In the genomic region with DNA sequence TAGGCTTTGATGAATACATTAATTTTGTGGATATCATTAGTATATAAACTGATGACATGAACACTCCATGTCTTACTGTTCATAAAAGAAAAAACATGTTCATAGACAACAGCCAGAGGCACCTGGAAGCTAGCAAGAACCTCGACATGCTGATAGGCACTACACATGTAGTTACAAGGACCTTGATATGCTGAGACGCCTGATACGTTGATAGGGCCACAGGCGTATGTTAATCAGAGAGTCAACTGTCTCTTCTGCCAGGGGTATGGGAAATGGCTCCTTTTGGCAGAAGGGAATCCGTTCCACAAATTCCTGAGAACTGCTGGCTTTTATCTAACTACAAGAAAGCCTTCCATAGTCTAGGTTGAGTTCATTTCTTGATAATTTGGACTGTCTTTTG, we compare ENCODE assay signal across 25 mouse cellular contexts. TPM values are rescaled to one million over a fixed set of nuclear protein-coding genes. Genes with fewer than 3 reads are reported as not detected.
A peak's percentile ranks its signal among the peaks of the same experiment; 100 is the strongest.
DNase-seq lines count a peak whose midpoint lies in the region; ATAC-seq and TF ChIP-seq lines count a peak whose summit lies in the region.
"Had no signal": no experiment of that assay in that cellular context is flagged by ENCODE, and none has a peak within 500 bp of the region (broad histone marks: within the 10 kb centered on the region; RNA-seq: fewer than 3 reads in every experiment).

No protein-coding gene starts in this region.

- TF ChIP-seq POLR2A in kidney, adult 2 months (IDR thresholded peaks at IDR 0.05; ENCODE audit: low read depth, low read length) = no peak

- no peaks in the 10 kb centered on the region for H3K27me3 ChIP-seq in heart, embryonic 14.5 days (ENCODE audit: control insufficient read depth, insufficient read depth, low read length)
- no peaks in the 10 kb centered on the region for H3K27me3 ChIP-seq in liver, embryonic 12.5 days (replicated peaks)
- H3K27me3 ChIP-seq in liver, postnatal 0 days (ENCODE audit: insufficient read depth, low read length) = no peaks in the 10 kb centered on the region
- H3K27me3 ChIP-seq in liver, embryonic 15.5 days = no peaks in the 10 kb centered on the region
- H3K27me3 ChIP-seq in kidney, adult 2 months (replicated peaks; ENCODE audit: control insufficient read depth, insufficient read depth, low read length) = no peaks in the 10 kb centered on the region
- H3K27me3 ChIP-seq in midbrain, embryonic 15.5 days (replicated peaks) = no peaks in the 10 kb centered on the region
- H3K27me3 ChIP-seq: hindbrain, embryonic 13.5 days; limb, embryonic 12.5 days; neural tube, embryonic 15.5 days; stomach, embryonic 15.5 days had no signal

- H3K4me1 ChIP-seq in heart, embryonic 14.5 days (ENCODE audit: control insufficient read depth in 2 of 2, insufficient read depth in 2 of 2, low read length in 2 of 2) = peaks cover 0 to 17% of the 10 kb centered on the region in 2 experiments; a peak in 3 of 4 replicates
- peaks cover 32% of the 10 kb centered on the region for H3K4me1 ChIP-seq in liver, embryonic 12.5 days
- no peaks in the 10 kb centered on the region for H3K4me1 ChIP-seq in liver, postnatal 0 days (ENCODE audit: insufficient read depth)
- H3K4me1 ChIP-seq in liver, embryonic 15.5 days (replicated peaks) = peaks cover 35% of the 10 kb centered on the region
- no peaks in the 10 kb centered on the region for H3K4me1 ChIP-seq in kidney, adult 2 months (ENCODE audit: control insufficient read depth, insufficient read depth, low read length)
- H3K4me1 ChIP-seq in midbrain, embryonic 15.5 days = no peaks in the 10 kb centered on the region
- H3K4me1 ChIP-seq: hindbrain, embryonic 13.5 days; limb, embryonic 12.5 days; stomach, embryonic 15.5 days had no signal

- H3K4me3 ChIP-seq in heart, embryonic 14.5 days (ENCODE audit: control insufficient read depth in 1 of 2, insufficient read depth in 1 of 2, low read depth in 1 of 2, low read length in 2 of 2) = no peak overlapping the region
- H3K4me3 ChIP-seq in liver, embryonic 12.5 days = no peak overlapping the region
- H3K4me3 ChIP-seq in liver, postnatal 0 days (ENCODE audit: low read depth, low read length) = no peak overlapping the region
- H3K4me3 ChIP-seq in liver, embryonic 15.5 days (replicated peaks) = no peak overlapping the region
- H3K4me3 ChIP-seq in kidney, adult 2 months (ENCODE audit: insufficient read depth, low read depth, low read length) = no peak overlapping the region
- no peak overlapping the region for H3K4me3 ChIP-seq in midbrain, embryonic 15.5 days
- H3K4me3 ChIP-seq: erythroblast, embryonic 14.5 days; hindbrain, embryonic 13.5 days; limb, embryonic 12.5 days; neural tube, embryonic 15.5 days; stomach, embryonic 15.5 days had no signal

- no peak overlapping the region for H3K4me2 ChIP-seq in heart, embryonic 14.5 days (ENCODE audit: low read length)
- no peak overlapping the region for H3K4me2 ChIP-seq in liver, embryonic 12.5 days
- H3K4me2 ChIP-seq in liver, postnatal 0 days (ENCODE audit: low read depth, low read length) = no peak overlapping the region
- no peak overlapping the region for H3K4me2 ChIP-seq in liver, embryonic 15.5 days
- H3K4me2 ChIP-seq in midbrain, embryonic 15.5 days = no peak overlapping the region
- H3K4me2 ChIP-seq: hindbrain, embryonic 13.5 days; limb, embryonic 12.5 days; neural tube, embryonic 15.5 days; stomach, embryonic 15.5 days had no signal

- no peak for TF ChIP-seq CTCF in liver, postnatal 0 days (IDR thresholded peaks at IDR 0.05; ENCODE audit: low read depth)
- no peak for TF ChIP-seq CTCF in kidney, adult 2 months (conservative IDR thresholded peaks at IDR 0.05; ENCODE audit: insufficient read depth, insufficient read length, low read depth, low read length)

- no peak for DNase-seq in heart, postnatal 36 days
- DNase-seq in liver, postnatal 0 days = no peak
- DNase-seq in kidney, adult 2 months = no peak
- DNase-seq: adrenal gland, postnatal 25 days; cerebellum, adult 18-20 months; cerebellum, postnatal 10 days; heart, postnatal 4 days; kidney, postnatal 14 days; layer of hippocampus, adult 9-11 months; lung, adult 18-20 months; lung, postnatal 4 days; midbrain, embryonic 14.5 days; right cerebral cortex, postnatal 25 days had no signal

- 23% methylated on average over 5 of the region's 5 CpGs for WGBS in heart, embryonic 14.5 days
- WGBS in liver, embryonic 12.5 days (ENCODE audit: insufficient replicate concordance) = 36% methylated on average over 5 of the region's 5 CpGs
- WGBS in liver, postnatal 0 days (ENCODE audit: insufficient replicate concordance) = 60% methylated on average over 5 of the region's 5 CpGs
- WGBS in liver, embryonic 15.5 days (ENCODE audit: insufficient replicate concordance) = 41% methylated on average over 5 of the region's 5 CpGs
- 92% methylated on average over 5 of the region's 5 CpGs for WGBS in kidney, adult 2 months
- 92% methylated on average over 5 of the region's 5 CpGs for WGBS in midbrain, embryonic 15.5 days

- H3K27ac ChIP-seq in heart, embryonic 14.5 days (replicated peaks in 1 of 2; ENCODE audit: control insufficient read depth in 1 of 2, insufficient read depth in 1 of 2, low read depth in 2 of 2, low read length in 2 of 2) = peak overlapping the region; percentile 44 to 66; a peak in 2 of 4 replicates
- no peak overlapping the region for H3K27ac ChIP-seq in liver, embryonic 12.5 days
- H3K27ac ChIP-seq in liver, postnatal 0 days (ENCODE audit: low read depth) = no peak overlapping the region
- H3K27ac ChIP-seq in liver, embryonic 15.5 days (replicated peaks) = no peak overlapping the region
- H3K27ac ChIP-seq in kidney, adult 2 months (ENCODE audit: insufficient read depth, low read depth, low read length) = no peak overlapping the region
- H3K27ac ChIP-seq in midbrain, embryonic 15.5 days = no peak overlapping the region
- H3K27ac ChIP-seq: hindbrain, embryonic 13.5 days; limb, embryonic 12.5 days; neural tube, embryonic 15.5 days; stomach, embryonic 15.5 days had no signal

- intact Hi-C loops in heart, postnatal 36 days (cut with DNase I) = no loop called here

- no peak for ATAC-seq in heart, embryonic 14.5 days (ENCODE audit: insufficient number of reproducible peaks, insufficient read depth, low FRiP score, low read depth)
- ATAC-seq in liver, embryonic 12.5 days = peak; percentile 82
- no peak for ATAC-seq in liver, postnatal 0 days
- ATAC-seq in liver, embryonic 15.5 days (ENCODE audit: insufficient read depth) = peak; percentile 67
- ATAC-seq in midbrain, embryonic 15.5 days (replicated peaks) = no peak
- ATAC-seq: CD4-positive, CD25-positive, alpha-beta regulatory T cell, adult 4 months; forebrain, embryonic 16.5 days; intestine, embryonic 16.5 days had no signal

- H3K36me3 ChIP-seq in heart, embryonic 14.5 days (ENCODE audit: control insufficient read depth, insufficient read depth, low read length) = no peaks in the 10 kb centered on the region
- H3K36me3 ChIP-seq in liver, embryonic 12.5 days = peaks cover 19% of the 10 kb centered on the region
- peaks cover 3% of the 10 kb centered on the region; the same call in 1 of the 2 replicates for H3K36me3 ChIP-seq in liver, postnatal 0 days (replicated peaks; ENCODE audit: insufficient read depth, low read length)
- H3K36me3 ChIP-seq in liver, embryonic 15.5 days (replicated peaks) = peaks cover 9% of the 10 kb centered on the region; the same call in 1 of the 2 replicates
- H3K36me3 ChIP-seq in kidney, adult 2 months (ENCODE audit: control insufficient read depth, insufficient read depth, low read length) = no peaks in the 10 kb centered on the region
- no peaks in the 10 kb centered on the region for H3K36me3 ChIP-seq in midbrain, embryonic 15.5 days (replicated peaks)
- H3K36me3 ChIP-seq: hindbrain, embryonic 13.5 days; limb, embryonic 12.5 days; neural tube, embryonic 15.5 days; stomach, embryonic 15.5 days had no signal

- H3K9me3 ChIP-seq in heart, embryonic 14.5 days (ENCODE audit: control insufficient read depth, low read length) = no peaks in the 10 kb centered on the region
- no peaks in the 10 kb centered on the region for H3K9me3 ChIP-seq in liver, embryonic 12.5 days (replicated peaks)
- H3K9me3 ChIP-seq in liver, postnatal 0 days (ENCODE audit: low read length) = no peaks in the 10 kb centered on the region
- no peaks in the 10 kb centered on the region for H3K9me3 ChIP-seq in liver, embryonic 15.5 days (replicated peaks)
- H3K9me3 ChIP-seq in midbrain, embryonic 15.5 days = no peaks in the 10 kb centered on the region
- H3K9me3 ChIP-seq: hindbrain, embryonic 13.5 days; limb, embryonic 12.5 days; neural tube, embryonic 15.5 days; stomach, embryonic 15.5 days had no signal

- no peak for TF ChIP-seq EP300 in liver, postnatal 0 days (IDR thresholded peaks at IDR 0.05; ENCODE audit: low read depth)

- no peak overlapping the region for H3K9ac ChIP-seq in heart, embryonic 14.5 days (ENCODE audit: low read length)
- no peak overlapping the region; the same call in 1 of the 2 replicates for H3K9ac ChIP-seq in liver, embryonic 12.5 days
- no peak overlapping the region for H3K9ac ChIP-seq in liver, postnatal 0 days (replicated peaks)
- no peak overlapping the region for H3K9ac ChIP-seq in liver, embryonic 15.5 days
- H3K9ac ChIP-seq in midbrain, embryonic 15.5 days = no peak overlapping the region
- H3K9ac ChIP-seq: hindbrain, embryonic 13.5 days; limb, embryonic 12.5 days; neural tube, embryonic 15.5 days; stomach, embryonic 15.5 days had no signal

RNA-seq across cellular contexts. Expression of a gene that starts 27.4 kb away (rescaled TPM):
- 12.7 and 13.8 TPM in 2 replicates for polyA plus RNA-seq in heart, embryonic 14.5 days (2014; fragmentation: Nextera tagmentation; extraction: Ambion mirVana)
- 1 to 10 TPM; 8.6 to 9.3 TPM for total RNA-seq in heart, postnatal 36 days (2021)
- 12.5 and 14.0 TPM in 2 replicates for polyA plus RNA-seq in liver, embryonic 12.5 days (2016; fragmentation: Nextera tagmentation; extraction: Ambion mirVana)
- 3.2 and 3.7 TPM in 2 replicates for polyA plus RNA-seq in liver, postnatal 0 days (2015; fragmentation: Nextera tagmentation; extraction: Ambion mirVana)
- polyA plus RNA-seq in liver, embryonic 15.5 days (2015; fragmentation: Nextera tagmentation; extraction: Ambion mirVana) = 6.9 and 7.4 TPM in 2 replicates
- polyA plus RNA-seq in kidney, adult 2 months (2012; rRNA removed) = 9.5 and 10.7 TPM in 2 replicates
- 19.3 and 19.8 TPM in 2 replicates for polyA plus RNA-seq in midbrain, embryonic 15.5 days (2015; fragmentation: Nextera tagmentation; extraction: Ambion mirVana)

Comparison
In these comparisons a context has a peak if more than half of its experiments do, and no peak if none do; other contexts are left out.
1. ATAC-seq: peak in liver, embryonic 12.5 days (single experiment) and liver, embryonic 15.5 days (single experiment); none in heart, embryonic 14.5 days (single experiment), liver, postnatal 0 days (single experiment) and midbrain, embryonic 15.5 days (single experiment).
2. H3K27ac ChIP-seq: peak in heart, embryonic 14.5 days (2 of 2); none in liver, embryonic 12.5 days (single experiment), liver, postnatal 0 days (single experiment), liver, embryonic 15.5 days (single experiment), kidney, adult 2 months (single experiment) and midbrain, embryonic 15.5 days (single experiment).